Mouse (Mus musculus) megakaryocyte, embryonic 14.5 days (primary cell): ENCODE data around the gene Fbn1. TPM values are rescaled to one million over a fixed set of nuclear protein-coding genes. Genes with fewer than 3 reads are reported as not detected.

Experiments used
- H3K27me3 ChIP-seq: replicated peaks from 2 replicates; pipeline ENCODE3; 2012; ENCODE audit warnings: inconsistent platforms
- H3K36me3 ChIP-seq: replicated peaks from 2 replicates; pipeline ENCODE3; 2012; ENCODE audit warnings: low read length, inconsistent platforms, mixed read lengths
- H3K4me1 ChIP-seq: 2 replicates; pipeline ENCODE4 v1.6.1; 2012; ENCODE audit warnings: inconsistent platforms
- H3K4me3 ChIP-seq: replicated peaks from 2 replicates; pipeline ENCODE3; 2012; ENCODE audit warnings: moderate library complexity, mild to moderate bottlenecking, inconsistent platforms
- H3K9me3 ChIP-seq: 2 replicates; pipeline ENCODE4 v1.6.1; 2012; ENCODE audit warnings: inconsistent platforms
- FLI1 ChIP-seq: IDR thresholded peaks from 2 replicates; pipeline ENCODE4 v1.6.1; 2012; ENCODE audit warnings: low read length, inconsistent platforms, mixed read lengths
- GATA1 ChIP-seq: IDR thresholded peaks from 3 replicates; pipeline ENCODE4 v1.6.1; 2012; ENCODE audit warnings: mixed read lengths, low read length, inconsistent platforms, borderline replicate concordance
- polyA plus RNA-seq: library from polyadenylated mRNA; stranded (reverse); fragments of >175 nt; gene quantifications from 2 replicates; pipeline ENCODE4 v1.2.3, GENCODE M21; 2012; ENCODE audit warnings: low replicate concordance; ENCODE audit not compliant: insufficient read depth

Gene Fbn1
- polyA plus RNA-seq, 1 experiment: not detected

DNA sequence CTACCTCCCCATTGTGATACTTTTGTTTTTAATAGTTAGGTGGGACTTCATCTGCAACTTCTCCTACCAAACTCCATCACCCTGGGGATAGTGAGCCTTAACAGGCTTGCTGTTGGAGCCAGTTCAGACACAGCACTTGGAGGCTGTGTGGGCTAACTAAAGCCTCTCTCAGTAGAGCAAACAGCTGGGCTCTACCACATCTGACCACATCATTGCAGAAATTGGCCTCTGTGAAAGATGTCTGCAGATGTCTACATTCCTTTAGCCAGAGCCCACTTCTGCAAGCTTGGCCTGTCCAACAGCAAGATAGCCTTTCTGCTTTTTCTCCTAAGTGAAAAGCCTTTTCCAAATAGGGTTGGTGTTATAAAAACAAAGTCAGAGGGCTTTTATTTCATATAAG is 23.6 kb downstream of the Fbn1 start:
- H3K4me3 ChIP-seq: no peak overlapping the region
- H3K9me3 ChIP-seq: peaks cover 4% of the 10 kb centered on the region; the same call in 1 of the 2 replicates
- peaks cover 20% of the 10 kb centered on the region for H3K4me1 ChIP-seq
- no peaks in the 10 kb centered on the region for H3K36me3 ChIP-seq
- H3K27me3 ChIP-seq: peaks cover 65% of the 10 kb centered on the region
- no peak for TF ChIP-seq FLI1
- TF ChIP-seq GATA1: no peak

DNA sequence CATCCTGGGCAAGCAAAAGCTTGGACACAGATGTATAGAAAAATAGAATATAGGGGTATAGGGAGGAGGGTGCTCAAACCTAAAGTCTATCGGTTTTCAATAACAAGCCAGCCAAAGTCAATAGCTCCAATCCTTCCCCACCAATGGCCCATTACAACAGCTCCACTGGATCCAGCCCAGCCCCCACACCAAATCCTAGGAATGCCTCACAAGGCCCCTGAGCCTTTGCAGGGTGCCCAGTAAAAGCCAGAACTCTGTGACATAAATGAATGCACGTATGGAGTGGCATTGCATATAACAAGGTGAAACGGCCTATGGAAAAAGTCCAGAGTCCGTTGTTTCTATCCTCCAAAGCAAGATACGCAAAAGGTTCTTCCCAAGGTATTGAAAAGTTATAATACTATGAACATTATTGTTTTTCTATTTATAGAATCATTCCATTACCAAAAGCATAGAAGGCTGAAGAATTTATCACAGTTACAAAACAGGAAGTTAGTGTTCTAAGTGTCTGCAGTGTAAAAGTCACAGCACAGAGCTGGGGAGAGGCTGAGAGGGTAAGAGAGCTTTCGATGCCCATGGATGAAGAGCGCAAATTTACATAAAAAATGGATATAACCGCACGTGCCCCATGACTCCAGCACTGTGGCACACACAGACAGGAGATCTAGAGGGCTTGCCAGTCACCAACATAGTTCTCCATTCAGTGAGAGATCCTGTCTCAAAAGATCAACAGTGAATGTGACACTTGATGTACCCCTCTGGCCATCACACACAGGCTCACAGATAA is 26.1 kb downstream of the Fbn1 start:
- H3K9me3 ChIP-seq: peaks cover 4% of the 10 kb centered on the region; the same call in 1 of the 2 replicates
- H3K4me1 ChIP-seq: peaks cover 12% of the 10 kb centered on the region
- no peaks in the 10 kb centered on the region for H3K36me3 ChIP-seq
- peaks cover 53% of the 10 kb centered on the region for H3K27me3 ChIP-seq
- no peak overlapping the region for H3K4me3 ChIP-seq
- TF ChIP-seq FLI1: no peak
- no peak for TF ChIP-seq GATA1

DNA sequence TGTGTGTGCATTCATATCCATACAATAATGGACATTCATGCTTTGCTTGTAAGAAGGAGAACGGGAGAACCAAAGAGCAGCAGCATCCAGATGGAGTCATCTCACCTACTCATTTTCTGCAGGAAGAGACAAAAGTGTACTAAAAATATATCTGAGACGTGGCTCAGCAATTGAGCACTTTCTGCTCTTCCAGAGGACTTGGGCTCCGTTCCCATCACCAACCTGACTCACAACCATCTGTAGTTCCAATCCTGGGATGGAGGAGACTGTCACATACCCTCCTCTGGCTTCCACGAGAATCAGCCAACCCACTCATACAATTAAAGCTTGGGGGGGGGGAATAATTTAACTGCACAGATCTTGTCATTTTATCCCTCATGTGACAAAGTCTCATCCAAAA is 26.7 kb downstream of the Fbn1 start:
- Histone ChIP-seq H3K4me1 (peaks cover 16% of the 10 kb centered on the region), H3K27me3 (peaks cover 47% of the 10 kb centered on the region), H3K36me3 (no peaks in the 10 kb centered on the region), H3K9me3 (peaks cover 4% of the 10 kb centered on the region; the same call in 1 of the 2 replicates), H3K4me3 (no peak overlapping the region)
- TF ChIP-seq GATA1: no peak
- TF ChIP-seq FLI1: no peak

DNA sequence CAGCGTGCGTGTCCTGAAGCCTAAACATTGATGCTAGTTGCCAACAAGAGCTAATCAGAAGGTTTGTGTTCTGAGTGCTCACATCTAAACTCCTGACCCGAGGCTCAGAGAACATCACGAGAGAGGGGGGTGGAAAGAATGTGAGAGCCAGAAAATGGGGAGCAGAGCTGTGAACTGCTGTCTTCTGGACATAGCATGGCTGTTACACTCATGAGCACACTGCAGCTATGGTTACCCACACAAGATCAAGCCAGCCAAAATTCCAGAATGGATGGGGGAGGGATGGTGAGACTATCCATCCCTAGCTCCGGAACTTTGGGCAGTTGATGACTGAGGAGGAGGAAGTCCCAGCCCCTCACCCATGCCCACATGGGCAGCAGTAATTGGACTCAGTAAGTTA is 27.7 kb downstream of the Fbn1 start:
- peaks cover 23% of the 10 kb centered on the region for H3K4me1 ChIP-seq
- no peak for TF ChIP-seq FLI1
- TF ChIP-seq GATA1: no peak
- H3K4me3 ChIP-seq: no peak overlapping the region
- H3K9me3 ChIP-seq: peaks cover 4% of the 10 kb centered on the region; the same call in 1 of the 2 replicates
- H3K36me3 ChIP-seq: no peaks in the 10 kb centered on the region
- H3K27me3 ChIP-seq: peaks cover 39% of the 10 kb centered on the region

DNA sequence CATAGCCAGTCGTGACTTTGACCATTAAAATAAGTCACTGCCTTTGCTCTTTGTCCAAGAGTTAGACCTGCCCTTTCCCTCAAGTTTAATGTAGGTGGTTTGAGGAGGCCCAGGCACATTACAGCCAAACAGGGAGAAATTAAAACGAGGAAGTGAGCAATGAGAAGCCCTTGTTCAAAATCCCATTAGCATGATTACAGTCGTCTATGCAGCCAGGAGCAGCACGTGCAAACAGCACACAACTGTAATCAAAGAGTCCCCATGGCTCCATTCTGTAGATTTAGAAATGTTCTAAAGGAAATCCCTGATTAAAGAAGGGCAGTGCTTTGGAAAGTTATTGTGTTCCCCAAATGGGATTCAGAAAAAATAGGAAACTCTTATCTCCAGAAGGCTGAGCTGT is 29.1 kb downstream of the Fbn1 start:
- peaks cover 23% of the 10 kb centered on the region for H3K4me1 ChIP-seq
- no peak overlapping the region for H3K4me3 ChIP-seq
- no peak for TF ChIP-seq GATA1
- no peak for TF ChIP-seq FLI1
- peaks cover 33% of the 10 kb centered on the region for H3K27me3 ChIP-seq
- no peaks in the 10 kb centered on the region for H3K36me3 ChIP-seq
- H3K9me3 ChIP-seq: peaks cover 4% of the 10 kb centered on the region; the same call in 1 of the 2 replicates

DNA sequence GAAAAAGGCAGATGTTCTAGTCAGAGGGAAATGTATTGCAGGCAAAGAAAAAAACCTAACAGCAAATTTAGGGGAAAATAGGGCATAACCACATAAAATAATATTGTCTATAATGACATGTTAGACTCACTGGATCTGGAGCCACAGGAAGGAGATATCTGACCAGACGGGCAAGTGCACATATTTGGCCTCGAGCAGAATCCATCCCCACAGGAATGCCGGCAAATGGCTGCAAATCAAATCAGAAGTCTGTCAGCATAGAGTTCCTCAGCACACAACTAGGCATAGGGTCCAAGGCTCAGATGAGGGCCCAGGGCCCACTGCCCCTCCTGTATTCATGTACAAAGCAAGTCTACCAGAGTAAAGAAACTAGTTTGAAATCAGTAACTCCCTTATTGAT is 30.4 kb downstream of the Fbn1 start:
- Histone ChIP-seq H3K27me3 (peaks cover 39% of the 10 kb centered on the region), H3K36me3 (no peaks in the 10 kb centered on the region), H3K4me3 (no peak overlapping the region), H3K4me1 (peaks cover 29% of the 10 kb centered on the region), H3K9me3 (no peaks in the 10 kb centered on the region)
- TF ChIP-seq GATA1: no peak
- no peak for TF ChIP-seq FLI1

DNA sequence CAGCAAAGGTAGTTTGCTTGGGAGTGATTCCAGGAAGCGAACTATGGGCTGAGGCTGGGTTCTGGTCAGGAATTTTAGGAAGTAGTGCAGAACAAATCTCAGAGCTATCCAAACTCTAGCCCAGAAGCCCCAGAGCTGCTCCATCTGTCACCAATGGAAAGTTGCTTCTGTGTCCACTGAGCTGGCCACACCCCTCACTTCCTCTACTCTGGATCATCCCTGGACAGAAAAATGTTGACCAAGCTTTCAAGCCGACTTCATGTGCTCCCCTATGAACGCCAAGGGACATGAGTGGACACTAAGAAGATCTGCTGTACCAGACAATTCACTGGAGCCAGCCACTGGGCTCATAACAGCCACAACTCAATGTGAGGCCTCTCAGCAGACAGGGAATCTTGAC is 31.6 kb downstream of the Fbn1 start:
- H3K4me3 ChIP-seq: no peak overlapping the region
- H3K4me1 ChIP-seq: peaks cover 25% of the 10 kb centered on the region
- H3K27me3 ChIP-seq: peaks cover 49% of the 10 kb centered on the region
- H3K36me3 ChIP-seq: no peaks in the 10 kb centered on the region
- no peaks in the 10 kb centered on the region for H3K9me3 ChIP-seq
- TF ChIP-seq FLI1 (no peak), GATA1 (no peak)

DNA sequence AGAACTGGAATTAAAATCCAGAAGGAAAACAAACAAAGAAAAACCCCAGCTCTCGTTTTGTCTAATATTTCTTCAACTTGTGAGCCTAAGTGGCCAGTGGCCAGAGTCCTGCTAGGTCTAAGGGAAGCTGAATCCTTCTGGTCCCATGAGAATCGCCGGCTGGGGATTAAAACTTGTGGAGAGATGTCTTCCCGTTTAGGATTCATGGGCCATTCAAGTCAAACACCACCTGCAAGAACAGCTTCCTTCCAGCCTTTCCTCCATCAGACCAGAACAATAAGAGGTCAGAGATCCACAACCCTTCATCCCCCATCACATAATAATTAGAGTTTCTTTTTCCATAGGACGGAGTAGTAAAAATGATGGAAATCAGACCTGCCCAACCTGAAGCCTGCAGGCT is 33.1 kb downstream of the Fbn1 start:
- peaks cover 39% of the 10 kb centered on the region for H3K4me1 ChIP-seq
- no peaks in the 10 kb centered on the region for H3K36me3 ChIP-seq
- no peaks in the 10 kb centered on the region for H3K9me3 ChIP-seq
- TF ChIP-seq GATA1 (no peak), FLI1 (no peak)
- peaks cover 39% of the 10 kb centered on the region for H3K27me3 ChIP-seq
- H3K4me3 ChIP-seq: no peak overlapping the region

DNA sequence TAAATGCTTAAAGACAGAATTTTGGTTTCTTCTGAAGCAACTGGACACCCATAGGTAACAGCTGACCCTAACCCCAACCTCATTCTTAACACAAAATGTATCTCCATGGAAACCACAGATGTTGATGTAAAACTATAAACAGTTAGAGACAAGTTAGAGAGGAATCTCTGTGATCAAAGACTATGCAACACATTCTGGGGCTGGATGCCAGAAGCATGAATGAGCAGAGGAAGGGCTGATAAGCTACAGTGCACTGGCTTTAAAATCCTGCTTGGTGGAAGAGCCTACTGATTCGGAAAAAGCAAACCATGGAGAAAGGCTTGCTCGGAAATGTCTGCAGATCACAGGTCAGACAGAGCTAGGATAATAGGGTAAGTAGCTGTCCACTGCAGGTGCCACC is 34.6 kb downstream of the Fbn1 start:
- no peak for TF ChIP-seq GATA1
- TF ChIP-seq FLI1: no peak
- H3K4me3 ChIP-seq: peak overlapping the region; percentile 8
- peaks cover 40% of the 10 kb centered on the region for H3K27me3 ChIP-seq
- H3K4me1 ChIP-seq: peaks cover 45% of the 10 kb centered on the region
- H3K36me3 ChIP-seq: no peaks in the 10 kb centered on the region
- H3K9me3 ChIP-seq: no peaks in the 10 kb centered on the region

DNA sequence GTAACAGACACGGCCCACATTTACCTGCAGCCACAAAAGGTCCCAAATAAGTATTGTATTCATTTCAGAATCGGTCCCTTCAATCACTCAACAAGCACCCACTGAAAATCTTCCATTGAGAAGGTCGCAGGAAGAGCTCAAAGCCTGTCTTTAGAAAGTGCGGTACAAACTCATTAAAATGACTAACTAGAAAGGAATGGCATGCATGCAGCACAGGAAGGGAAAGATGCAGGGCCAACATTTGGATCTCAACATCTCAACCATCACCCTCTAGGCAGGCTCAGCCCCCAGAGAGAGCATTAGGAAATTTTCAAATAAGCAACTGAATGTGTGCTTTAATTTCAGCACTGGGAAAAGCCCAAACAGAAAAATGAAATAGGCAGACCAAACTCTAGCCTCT is 36.1 kb downstream of the Fbn1 start:
- no peaks in the 10 kb centered on the region for H3K36me3 ChIP-seq
- H3K9me3 ChIP-seq: no peaks in the 10 kb centered on the region

DNA sequence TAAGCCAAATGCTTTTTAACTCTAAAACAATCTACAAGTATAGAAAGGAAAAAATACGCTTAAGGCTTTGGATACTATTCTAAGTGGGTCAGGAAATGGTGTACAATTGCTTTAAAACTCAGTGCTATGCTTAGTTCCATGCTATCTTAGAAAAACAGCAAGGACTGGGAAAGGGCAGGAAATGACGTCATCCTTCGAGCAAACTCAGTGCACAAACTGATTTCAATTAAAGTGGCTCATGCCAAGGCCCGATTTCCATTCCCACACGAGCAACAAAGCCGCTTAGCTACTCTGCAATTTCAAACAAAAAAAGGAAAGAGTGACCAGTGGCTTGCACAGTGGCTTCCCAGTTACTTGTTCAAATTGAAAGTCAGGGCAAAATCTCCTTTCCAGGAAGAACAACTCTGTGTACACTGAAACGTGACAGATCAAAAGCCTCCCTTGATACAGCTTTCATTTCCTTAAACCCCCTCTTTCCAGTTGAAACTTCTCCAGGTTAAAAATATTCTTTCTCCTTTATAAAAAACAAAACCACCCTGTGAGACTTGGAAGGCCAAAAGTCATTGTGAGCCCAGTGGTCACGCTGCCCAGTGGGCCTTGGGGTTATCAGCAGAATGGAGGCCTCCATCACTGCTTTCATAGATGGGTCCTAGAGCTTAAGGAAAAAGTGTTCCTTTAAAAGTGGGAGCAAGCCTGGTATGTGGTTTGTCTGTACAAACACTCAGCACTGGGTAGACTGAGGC is 37.1 kb downstream of the Fbn1 start:
- H3K4me3 ChIP-seq: peak overlapping the region; percentile 31
- peaks cover 42% of the 10 kb centered on the region for H3K4me1 ChIP-seq
- H3K36me3 ChIP-seq: no peaks in the 10 kb centered on the region
- no peaks in the 10 kb centered on the region for H3K9me3 ChIP-seq
- H3K27me3 ChIP-seq: peaks cover 37% of the 10 kb centered on the region
- TF ChIP-seq GATA1 (no peak), FLI1 (no peak)

More for the DNA sequence above, 36.1 kb downstream of the Fbn1 start:
- no peak overlapping the region for H3K4me3 ChIP-seq
- H3K4me1 ChIP-seq: peaks cover 42% of the 10 kb centered on the region
- peaks cover 37% of the 10 kb centered on the region for H3K27me3 ChIP-seq
- no peak for TF ChIP-seq GATA1
- TF ChIP-seq FLI1: no peak
